Mouse (Mus musculus) heart, postnatal 14 days (tissue): Measurements from ENCODE around the gene Baz2b. TPM values are rescaled to one million over a fixed set of nuclear protein-coding genes. Genes with fewer than 3 reads are reported as not detected.
"Not testable (repeated sequence)": the region's sequence is repeated elsewhere in the genome, so short reads cannot be mapped to it uniquely, and the experiment has no call there.

ENCODE experiments used
- DNase-seq, 2 experiments: peaks; one replicate each; pipeline ENCODE4 v3.0.0; 2021 to 2022
- intact Hi-C: fragments of 180-260 bp; cut with DNase I; formaldehyde crosslinking; loops from one replicate; pipeline ENCODE4 v1.15.1; 2025
- total RNA-seq, 2 experiments: library from RNA; stranded (reverse); gene quantifications; 2 replicates each; pipeline ENCODE4 v1.2.3; 2021

Gene Baz2b
- total RNA-seq, 2 experiments from 2014 or later = 44.6 to 54.8 TPM

DNA sequence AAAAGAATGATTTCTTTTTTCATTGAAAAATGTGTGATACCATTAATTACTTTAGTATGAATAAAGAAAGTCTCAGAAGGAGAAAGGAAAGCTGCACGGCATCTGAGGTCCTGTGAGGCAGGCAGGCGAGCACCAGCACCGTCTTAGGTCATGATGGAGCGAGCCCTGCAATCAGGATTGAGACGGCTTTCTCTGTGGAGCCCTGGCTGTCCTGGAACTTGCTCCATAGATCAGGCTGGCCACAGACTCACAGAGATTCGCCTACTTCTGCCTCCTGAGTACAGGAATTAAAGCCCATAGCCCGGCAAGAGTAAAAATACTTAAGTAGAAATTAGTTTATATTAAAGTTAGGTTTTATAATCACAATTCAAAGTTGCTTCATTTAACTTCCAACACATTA is 305.6 kb downstream of the Baz2b start:
- DNase-seq = no peak
- intact Hi-C loops = no loop called here

DNA sequence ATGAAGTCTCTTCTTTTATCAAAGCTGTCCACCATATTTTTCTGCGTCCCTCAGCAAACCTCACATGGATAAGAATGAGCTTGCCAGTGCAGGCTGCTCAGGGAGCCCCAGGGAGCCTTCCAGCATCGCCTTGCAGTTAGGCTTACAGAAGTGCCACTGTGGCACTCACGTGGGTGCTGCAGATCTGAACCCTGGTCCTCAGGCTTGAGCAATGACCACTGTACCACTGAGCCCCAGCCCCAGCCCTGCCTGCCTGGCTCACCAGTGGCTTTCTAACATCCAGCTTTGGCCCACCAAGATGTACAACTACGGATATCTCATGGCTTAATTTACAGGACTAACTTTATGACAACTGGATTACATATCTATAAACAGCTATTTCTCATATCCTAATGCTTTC is 311.0 kb downstream of the Baz2b start:
- intact Hi-C loops = no loop called here
- DNase-seq = no peak

DNA sequence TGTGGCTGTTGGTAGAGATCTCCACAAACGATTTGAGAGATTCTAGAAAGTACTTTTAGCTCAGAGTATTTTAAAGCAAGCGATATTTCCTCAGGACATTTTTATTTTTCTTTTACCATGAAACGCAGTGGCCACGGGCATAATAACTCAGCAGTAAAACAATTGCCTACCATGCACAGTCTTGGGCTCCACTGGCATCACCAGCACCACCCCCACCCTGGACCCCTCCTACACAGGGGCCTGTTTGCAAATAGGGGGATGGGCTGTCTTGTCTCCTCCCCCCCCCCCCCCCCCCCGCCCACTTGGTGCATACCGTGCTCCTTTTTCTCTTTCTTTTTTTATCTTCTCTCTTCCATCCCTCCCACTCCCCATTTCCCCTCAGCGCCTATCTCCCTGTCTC is 311.5 kb downstream of the Baz2b start:
- DNase-seq = no peak
- intact Hi-C loops = no loop called here

DNA sequence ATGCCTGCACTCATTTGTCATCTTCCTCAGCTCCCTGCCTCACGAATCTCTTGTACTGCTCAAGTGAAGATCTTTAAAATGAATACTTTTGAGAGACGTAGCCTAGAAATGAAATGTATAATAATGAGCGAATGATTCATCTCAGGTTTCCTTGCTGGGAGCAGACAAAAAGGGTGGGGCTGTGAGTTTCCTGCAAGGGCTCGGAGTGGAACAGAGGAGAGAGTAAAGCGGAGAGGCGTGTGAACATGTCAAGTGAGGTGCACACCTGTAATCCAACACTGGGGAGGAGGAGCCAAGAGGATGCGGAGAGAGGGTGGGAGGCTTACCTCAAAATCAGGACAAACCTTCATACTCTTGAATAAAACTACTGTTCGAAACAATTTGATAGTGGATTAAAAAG is 312.8 kb downstream of the Baz2b start:
- no peak for DNase-seq
- intact Hi-C loops = no loop called here

DNA sequence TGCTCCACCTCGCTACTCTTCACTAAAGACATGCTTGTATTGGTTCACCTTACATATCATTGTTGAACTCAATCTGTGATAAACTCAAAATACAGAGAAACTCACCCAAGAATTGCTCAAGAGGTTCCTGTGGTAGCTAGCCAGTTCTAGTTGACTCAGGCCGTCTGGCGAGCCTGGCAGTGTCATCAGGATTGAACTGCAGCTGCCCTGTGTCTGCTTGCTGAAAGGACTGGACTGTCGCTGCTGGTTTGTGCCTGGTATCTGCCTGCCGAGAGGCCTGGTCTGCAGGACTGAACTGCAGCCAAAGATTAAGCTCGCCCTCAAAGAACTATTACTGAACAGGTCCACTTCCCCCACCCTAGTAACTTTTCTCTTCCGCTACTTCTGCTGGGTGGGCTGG is 313.2 kb downstream of the Baz2b start:
- peak; percentile 25 to 31 for DNase-seq
- intact Hi-C loops = no loop called here

DNA sequence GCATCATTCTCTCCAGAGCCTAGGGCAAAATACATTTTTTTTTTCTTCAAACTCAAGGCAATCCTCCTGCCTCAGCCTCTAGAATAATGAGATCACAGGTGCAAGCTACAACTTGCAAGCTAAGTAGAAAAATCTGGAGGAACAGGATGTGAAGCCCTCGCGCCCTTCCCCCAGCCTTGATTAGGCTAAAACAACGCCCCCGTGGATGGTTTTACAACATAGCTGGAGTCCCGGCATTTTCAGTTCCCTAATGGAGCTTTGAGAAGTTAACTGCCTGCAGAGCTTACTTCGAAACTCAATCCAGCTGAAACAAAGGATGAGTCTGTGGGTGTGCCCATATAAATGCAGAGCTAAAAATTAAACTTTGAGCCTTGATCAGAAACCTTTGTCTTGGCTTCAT is 319.9 kb downstream of the Baz2b start:
- intact Hi-C loops = no loop called here
- no peak for DNase-seq

DNA sequence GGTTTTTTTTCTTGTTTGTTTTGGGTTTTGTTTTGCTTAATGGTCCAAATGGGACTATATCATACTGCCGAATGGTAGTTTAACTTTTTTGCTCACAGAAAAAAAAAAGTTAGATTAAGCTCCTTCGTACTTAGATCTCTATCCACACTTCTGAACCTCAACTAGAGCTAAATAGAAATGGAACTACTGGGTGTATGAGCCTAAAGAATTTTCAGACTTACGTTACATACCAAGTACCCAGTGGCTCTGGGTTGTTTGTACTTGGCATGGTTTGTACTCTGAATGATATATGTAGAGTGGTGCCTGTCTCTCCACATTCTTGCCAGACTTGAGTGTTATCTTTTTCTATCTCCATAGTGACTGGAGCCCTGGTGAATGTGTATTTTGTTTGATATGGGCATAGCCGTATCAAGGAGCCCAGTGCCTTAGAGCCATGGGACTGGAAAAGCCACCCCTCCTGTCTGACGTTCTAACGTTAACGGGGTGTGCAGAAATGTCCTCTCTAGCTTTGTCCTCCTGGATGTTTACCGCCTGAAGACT is 326.8 kb downstream of the Baz2b start:
- DNase-seq = no peak

DNA sequence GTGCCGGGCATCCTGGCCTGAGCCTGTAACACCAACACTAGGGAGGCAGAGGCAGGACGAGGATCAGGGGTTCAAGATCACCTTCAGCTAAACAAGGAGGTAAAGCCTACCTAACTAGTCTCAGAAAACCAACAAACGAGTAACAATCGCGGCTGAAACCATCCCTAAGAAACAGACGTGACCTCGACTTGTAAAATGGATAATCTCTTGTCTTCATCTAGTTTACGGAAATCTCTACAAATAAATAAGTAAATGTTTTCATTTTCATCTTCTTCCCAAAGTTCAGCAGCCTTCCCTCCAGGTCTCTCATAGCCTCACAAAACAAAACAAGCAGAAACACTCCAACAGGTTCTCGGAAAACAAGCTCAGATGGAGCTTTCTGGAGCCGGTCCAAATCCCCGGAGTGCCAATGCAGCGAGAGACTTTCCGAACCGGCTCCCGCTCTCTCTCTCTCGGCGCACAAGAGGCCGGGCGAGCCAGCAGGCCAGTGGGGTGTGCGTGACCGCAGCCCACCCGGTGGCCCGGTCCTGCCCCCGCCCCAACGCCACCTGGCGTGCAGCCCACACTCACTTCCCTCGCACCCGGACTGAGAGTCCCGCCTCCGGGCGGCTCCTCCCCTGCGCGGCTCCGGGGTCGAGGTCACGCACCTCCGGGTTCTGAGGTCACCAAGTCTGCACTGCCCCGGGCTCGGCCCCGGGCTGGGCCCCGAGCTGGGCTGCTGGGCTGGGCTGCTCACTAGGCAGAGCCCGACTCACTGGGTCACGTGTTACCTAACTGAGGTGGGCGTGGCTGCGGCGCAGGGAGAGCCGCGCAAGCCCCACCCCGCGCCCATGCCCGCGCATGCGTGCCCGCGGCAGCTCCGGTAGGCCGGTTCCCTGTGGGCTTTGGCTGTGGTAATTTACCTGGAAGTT is 327.6 kb downstream of the Baz2b start, which contains the start of gene Wdsub1:
Wdsub1 (minus strand) TSS at position 761 of the 911 bp plus-strand sequence.
- intact Hi-C loops = no loop called here
- DNase-seq = peak; percentile 94 to 95

More for the DNA sequence above, 326.8 kb downstream of the Baz2b start:
- intact Hi-C loops = no loop called here

DNA sequence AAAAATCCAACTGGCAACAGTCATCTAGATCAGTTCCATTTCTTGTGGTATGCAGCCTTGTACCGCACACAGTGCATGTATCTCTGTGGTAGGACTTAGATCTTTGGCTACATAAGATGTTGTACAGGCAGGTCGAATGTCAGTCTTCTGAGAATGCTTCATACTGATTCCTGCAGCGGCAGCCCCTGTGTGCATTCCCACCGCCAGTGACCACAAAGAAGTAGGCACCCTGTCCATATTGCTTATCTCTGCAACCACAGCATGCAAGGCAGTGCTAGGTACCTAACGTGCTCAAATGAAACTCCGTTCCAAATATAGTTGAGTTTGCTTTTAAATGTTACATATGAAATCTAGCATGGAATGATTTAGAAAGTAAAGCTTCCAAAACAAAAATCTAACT is 328.2 kb downstream of the Baz2b start:
- DNase-seq = no peak
- intact Hi-C loops = no loop called here

DNA sequence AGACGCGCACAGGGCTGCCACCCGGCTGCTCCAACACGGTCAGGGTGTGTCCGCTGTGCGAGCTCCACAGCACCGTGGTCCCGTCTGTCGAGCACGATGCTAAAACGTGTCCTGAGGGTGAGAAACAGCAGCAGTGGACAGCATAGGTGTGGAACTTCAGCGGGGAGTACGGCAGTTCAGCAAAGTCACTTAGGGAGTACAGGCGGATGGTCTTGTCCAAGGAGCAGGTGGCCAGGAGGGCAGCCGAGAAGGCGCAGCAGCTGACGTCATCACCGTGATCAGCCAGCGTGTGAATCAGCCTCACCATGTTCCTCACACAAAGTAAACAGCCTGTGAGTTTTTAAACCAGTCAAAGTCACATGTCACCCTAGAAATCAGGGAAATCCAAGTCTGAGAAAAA is 331.4 kb downstream of the Baz2b start:
- intact Hi-C loops = no loop called here
- DNase-seq = no peak

DNA sequence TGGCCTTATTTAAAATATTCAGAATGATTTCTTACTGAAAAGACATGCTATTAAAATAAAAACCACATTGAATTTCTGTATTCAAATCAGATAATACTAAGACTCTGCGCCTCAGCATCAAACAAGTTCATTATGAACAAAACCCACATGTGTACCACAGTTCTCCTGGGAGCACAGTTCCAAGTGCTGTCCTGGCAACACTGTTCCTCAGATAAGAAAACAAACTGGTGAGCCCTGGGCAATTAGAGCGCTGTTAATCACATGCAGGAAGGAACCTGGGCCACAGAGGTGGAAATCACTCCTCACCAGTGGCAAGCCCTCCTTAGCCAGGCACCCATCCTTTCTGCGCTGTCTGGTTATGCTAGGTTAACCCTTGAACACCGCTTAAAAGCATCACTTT is 332.3 kb downstream of the Baz2b start:
- intact Hi-C loops = no loop called here
- no peak for DNase-seq

DNA sequence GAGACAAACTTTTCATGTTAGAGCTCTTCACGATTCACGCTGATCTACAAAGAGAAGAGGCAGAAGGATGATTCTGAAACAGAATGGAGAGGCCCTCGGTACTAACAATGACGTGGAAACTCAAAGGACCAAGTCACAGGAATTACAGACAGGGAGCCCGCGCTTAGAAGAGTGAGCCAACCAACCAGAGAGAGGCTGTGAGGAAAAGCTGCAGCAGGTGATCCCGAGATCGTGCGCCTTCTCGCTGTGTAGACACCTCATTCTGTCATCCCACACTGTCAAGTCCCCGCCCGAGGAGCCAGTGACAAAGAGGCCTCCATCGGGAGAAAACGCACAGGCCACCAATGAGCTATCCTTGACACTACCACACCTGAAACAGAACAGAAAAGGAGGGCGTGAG is 333.2 kb downstream of the Baz2b start:
- intact Hi-C loops = no loop called here
- DNase-seq = no peak

DNA sequence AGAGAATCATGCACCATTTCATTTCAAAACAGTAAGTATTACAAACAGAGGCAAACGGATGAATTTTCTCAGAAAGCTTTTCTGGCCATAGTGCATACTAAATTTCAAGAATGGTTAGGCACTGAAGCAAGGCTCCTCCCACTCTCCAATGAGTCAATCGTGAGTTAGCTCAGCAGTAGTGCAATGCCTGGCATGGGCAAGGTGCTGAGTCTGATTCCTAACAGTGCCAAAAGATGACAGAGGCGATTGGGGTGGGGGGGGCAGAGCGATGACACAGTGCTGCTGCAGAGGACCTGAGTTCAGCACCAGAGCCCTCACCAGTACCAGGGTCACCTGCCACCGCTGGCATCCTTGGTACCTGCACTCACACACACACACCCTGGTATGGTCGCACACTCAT is 339.1 kb downstream of the Baz2b start:
- intact Hi-C loops = no loop called here
- no peak for DNase-seq

DNA sequence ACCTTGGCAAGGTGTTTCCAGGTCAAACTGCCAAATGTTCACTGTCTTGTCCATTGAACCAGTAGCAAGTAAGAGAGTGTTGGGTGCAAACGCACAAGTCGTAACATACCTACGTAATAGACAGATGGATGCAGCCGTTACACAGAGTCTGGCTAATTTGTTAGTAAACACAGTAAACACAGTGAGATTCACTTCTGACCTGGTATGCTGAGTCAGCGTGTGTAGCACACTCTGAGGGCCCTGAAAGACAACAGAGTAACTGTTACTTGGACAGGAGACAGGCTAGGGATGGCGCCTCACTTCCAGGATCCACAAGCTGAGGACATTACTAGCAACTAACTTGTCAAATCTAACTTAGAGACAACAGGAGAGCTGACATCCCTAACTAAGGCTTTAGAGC is 347.0 kb downstream of the Baz2b start:
- intact Hi-C loops = no loop called here

DNA sequence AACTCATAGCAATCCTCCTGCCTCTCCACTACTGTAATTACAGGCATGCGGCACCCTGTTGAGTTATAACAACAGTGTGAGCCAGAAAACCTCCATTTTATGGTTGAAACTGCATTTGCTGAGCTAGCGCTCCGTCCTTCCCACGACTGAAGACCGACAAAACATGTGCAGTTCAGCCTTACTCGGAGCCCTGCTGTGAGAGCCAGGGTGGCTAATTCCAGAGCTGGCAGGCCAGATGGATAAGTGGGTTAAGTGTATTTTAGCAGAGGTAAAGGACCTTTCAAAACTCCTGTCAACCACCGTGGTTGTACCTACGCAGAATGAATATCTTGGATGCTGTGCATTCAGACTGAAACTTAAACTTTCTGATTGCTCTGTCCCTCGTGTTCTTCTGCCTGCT is 355.3 kb downstream of the Baz2b start:
- DNase-seq = no peak
- intact Hi-C loops = no loop called here

More for the DNA sequence above, 347.0 kb downstream of the Baz2b start:
- DNase-seq = no peak

DNA sequence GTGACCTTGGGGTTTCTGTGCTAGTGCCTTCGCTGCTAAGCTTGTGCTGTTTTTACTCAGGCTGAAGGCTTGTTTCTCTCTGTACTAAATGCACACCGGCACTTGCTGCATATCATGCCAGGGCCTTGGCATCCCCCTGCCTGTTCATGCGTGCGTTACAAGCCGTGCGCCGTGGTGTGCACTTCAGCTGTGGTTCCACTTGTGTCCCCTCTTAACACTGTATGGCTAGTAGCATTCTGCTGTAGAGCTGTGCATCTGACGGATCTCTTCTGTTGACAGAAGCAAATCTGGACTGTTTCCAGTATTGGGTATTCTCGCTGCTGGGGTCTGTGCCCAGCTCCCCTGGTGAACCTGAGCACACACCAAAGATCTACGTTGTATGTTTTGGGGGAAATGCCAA is 356.1 kb downstream of the Baz2b start:
- intact Hi-C loops = no loop called here
- DNase-seq = no peak

DNA sequence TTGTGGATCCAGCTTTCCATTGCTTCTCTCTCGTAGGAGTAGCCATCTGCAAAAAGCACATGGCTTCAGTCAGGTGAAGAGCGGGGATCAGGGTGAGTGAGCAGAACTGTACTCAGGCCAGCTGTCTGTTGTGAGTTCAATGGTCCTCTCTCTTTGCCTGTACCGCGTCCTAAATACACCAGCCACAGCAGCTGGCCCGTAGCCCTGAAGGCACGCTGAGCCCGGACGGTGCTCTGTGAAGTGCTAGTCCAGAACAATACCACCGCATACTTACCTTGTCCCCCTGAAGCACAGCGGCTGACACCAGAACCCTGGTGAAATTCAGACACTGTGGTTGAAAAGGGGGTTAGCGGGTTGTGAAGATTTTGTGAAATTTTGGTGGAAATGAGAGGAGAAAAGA is 356.7 kb downstream of the Baz2b start:
- intact Hi-C loops = no loop called here
- no peak for DNase-seq

DNA sequence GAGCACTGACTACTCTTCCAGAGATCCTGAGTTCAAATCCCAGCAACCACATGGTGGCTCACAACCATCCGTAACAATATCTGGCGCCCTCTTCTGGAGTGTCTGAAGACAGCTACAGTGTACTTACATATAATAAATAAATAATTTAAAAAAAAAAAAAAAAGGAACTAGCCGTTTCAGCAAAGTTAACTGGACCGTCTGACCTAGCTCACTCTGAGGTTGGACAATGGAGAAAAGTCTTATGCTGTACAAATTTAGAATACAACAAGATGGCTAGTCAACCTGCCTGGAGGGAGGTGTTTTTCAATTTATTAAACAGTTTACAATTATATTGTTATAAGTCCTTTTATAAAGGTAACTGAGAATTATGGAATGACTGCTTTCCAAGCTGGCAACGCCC is 357.8 kb downstream of the Baz2b start:
- intact Hi-C loops, DNase-seq: not testable (repeated sequence)
